Mouse (Mus musculus): Measurements from ENCODE around the gene Dnajc8. TPM values are rescaled to one million over a fixed set of nuclear protein-coding genes. Genes with fewer than 3 reads are reported as not detected.
"Not testable (repeated sequence)": the region's sequence is repeated elsewhere in the genome, so short reads cannot be mapped to it uniquely, and the experiment has no call there.

The Dnajc8 gene
- polyA plus RNA-seq, 1 experiment from 2014 or later = 153 TPM

DNA sequence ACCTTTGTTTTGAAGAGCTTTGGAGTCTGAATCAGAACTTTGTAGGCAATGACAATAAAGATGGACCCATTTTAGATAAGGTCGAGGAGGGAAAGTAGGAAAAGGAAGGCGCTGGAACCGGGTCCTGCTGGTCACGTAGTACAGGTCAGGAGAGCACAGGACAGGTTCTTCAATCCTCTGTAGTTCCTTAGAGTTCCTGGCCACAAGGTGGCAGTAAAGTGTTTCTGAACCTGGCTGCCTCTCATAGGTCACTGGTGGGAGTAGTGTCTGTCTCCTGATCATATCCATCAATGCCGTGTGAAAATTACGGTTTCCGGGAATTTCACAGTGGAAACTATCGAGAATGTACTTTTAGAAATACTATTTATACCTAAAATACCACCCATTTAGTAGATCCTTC lies 10.5 kb downstream of the Dnajc8 start:
- 49% methylated on average over 8 of the region's 8 CpGs for WGBS
- H3K27ac ChIP-seq (ENCODE audit: low read length) = no peak overlapping the region
- H3K9me3 ChIP-seq (replicated peaks; ENCODE audit: control insufficient read depth, low read length, poor library complexity, severe bottlenecking) = no peaks in the 10 kb centered on the region
- H3K4me1 ChIP-seq (ENCODE audit: control insufficient read depth, insufficient read depth, low read length) = no peaks in the 10 kb centered on the region
- H3K36me3 ChIP-seq (ENCODE audit: control insufficient read depth, insufficient read depth, low read length) = peaks cover 39% of the 10 kb centered on the region
- H3K4me2 ChIP-seq (ENCODE audit: low read length) = no peak overlapping the region
- ATAC-seq = no peak
- no peaks in the 10 kb centered on the region for H3K27me3 ChIP-seq (ENCODE audit: control insufficient read depth, insufficient read depth, low read depth, low read length)
- no peak overlapping the region for H3K4me3 ChIP-seq (ENCODE audit: low read depth, low read length)
- no peak overlapping the region for H3K9ac ChIP-seq (ENCODE audit: low read depth, low read length)

DNA sequence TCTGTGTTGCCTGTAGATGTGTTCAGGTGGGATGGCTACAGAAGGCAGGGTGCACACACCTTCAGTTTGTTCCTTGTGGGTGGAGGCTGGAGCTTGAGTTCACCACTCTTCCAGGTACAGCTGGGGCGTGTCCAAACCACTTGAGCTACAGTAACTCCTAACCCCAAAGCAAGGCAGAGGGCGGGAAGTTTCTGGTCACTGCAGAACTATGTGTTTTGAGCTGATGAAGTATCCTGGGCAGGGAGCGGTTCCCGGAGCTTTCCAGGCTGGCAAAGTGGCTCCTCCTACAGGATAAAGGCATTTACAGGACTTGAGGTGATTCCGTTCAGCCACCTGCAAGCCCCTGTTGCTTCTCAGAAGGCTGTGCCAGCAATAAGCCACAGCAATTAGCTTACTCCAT lies 18.9 kb downstream of the Dnajc8 start:
- Histone ChIP-seq H3K27me3 (ENCODE audit: control insufficient read depth, insufficient read depth, low read depth, low read length) (no peaks in the 10 kb centered on the region), H3K36me3 (ENCODE audit: control insufficient read depth, insufficient read depth, low read length) (peaks cover 38% of the 10 kb centered on the region), H3K27ac (ENCODE audit: low read length) (no peak overlapping the region), H3K4me2 (ENCODE audit: low read length) (no peak overlapping the region), H3K4me1 (ENCODE audit: control insufficient read depth, insufficient read depth, low read length) (no peaks in the 10 kb centered on the region), H3K4me3 (ENCODE audit: low read depth, low read length) (no peak overlapping the region), H3K9ac (ENCODE audit: low read depth, low read length) (no peak overlapping the region), H3K9me3 (replicated peaks; ENCODE audit: control insufficient read depth, low read length, poor library complexity, severe bottlenecking) (no peaks in the 10 kb centered on the region)
- no peak for ATAC-seq
- 82% methylated on average over 5 of the region's 5 CpGs for WGBS

DNA sequence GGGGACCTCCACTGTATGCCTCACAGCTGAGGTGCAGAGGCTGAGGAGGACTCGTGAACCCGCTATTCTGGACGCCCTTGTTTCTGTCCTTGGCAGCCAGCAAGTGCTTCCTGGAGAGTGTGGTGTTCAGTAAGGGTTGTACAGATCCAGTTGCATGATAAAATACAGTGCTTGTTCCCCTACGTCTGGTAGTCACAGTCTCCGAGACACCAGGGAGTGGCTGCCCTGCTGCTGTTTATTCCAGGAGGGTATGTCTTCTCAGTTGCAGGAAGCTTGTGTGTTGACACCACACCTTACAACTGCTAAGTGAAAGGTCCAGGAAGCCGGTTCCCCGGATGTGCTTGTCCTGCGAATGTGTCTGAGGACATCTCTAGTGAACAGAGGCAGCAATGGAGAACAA lies 19.3 kb downstream of the Dnajc8 start:
- H3K4me3 ChIP-seq (ENCODE audit: low read depth, low read length) = no peak overlapping the region
- H3K27me3 ChIP-seq (ENCODE audit: control insufficient read depth, insufficient read depth, low read depth, low read length) = no peaks in the 10 kb centered on the region
- H3K27ac ChIP-seq (ENCODE audit: low read length) = no peak overlapping the region
- H3K36me3 ChIP-seq (ENCODE audit: control insufficient read depth, insufficient read depth, low read length) = peaks cover 34% of the 10 kb centered on the region
- H3K9ac ChIP-seq (ENCODE audit: low read depth, low read length) = no peak overlapping the region
- WGBS = 82% methylated on average over 8 of the region's 8 CpGs
- ATAC-seq = no peak
- H3K9me3 ChIP-seq (replicated peaks; ENCODE audit: control insufficient read depth, low read length, poor library complexity, severe bottlenecking) = no peaks in the 10 kb centered on the region
- H3K4me2 ChIP-seq (ENCODE audit: low read length) = no peak overlapping the region
- H3K4me1 ChIP-seq (ENCODE audit: control insufficient read depth, insufficient read depth, low read length) = no peaks in the 10 kb centered on the region

DNA sequence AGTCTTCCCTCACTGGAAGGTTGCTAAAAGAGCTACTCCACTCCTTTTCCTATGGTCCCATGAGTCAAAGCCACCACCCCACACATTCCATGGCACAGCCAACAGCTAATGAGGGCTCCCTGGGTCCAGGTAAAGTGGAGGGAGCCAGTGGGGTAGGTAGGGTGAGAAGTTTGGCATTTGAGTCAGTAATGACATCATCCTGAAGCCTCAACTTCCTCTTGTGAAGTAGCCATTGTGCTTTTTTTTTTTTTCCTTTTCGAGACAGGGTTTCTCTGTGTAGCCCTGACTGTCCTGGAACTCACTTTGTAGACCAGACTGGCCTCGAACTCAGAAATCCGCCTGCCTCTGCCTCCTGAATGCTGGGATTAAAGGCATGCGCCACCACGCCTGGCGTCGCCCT lies 20.2 kb downstream of the Dnajc8 start:
- H3K4me1 ChIP-seq (ENCODE audit: control insufficient read depth, insufficient read depth, low read length); ATAC-seq; H3K4me3 ChIP-seq (ENCODE audit: low read depth, low read length); H3K9me3 ChIP-seq (replicated peaks; ENCODE audit: control insufficient read depth, low read length, poor library complexity, severe bottlenecking); H3K27me3 ChIP-seq (ENCODE audit: control insufficient read depth, insufficient read depth, low read depth, low read length); H3K27ac ChIP-seq (ENCODE audit: low read length); H3K4me2 ChIP-seq (ENCODE audit: low read length); H3K9ac ChIP-seq (ENCODE audit: low read depth, low read length): not testable (repeated sequence)
- 90% methylated on average over 7 of the region's 7 CpGs for WGBS
- H3K36me3 ChIP-seq (ENCODE audit: control insufficient read depth, insufficient read depth, low read length) = peaks cover 28% of the 10 kb centered on the region

DNA sequence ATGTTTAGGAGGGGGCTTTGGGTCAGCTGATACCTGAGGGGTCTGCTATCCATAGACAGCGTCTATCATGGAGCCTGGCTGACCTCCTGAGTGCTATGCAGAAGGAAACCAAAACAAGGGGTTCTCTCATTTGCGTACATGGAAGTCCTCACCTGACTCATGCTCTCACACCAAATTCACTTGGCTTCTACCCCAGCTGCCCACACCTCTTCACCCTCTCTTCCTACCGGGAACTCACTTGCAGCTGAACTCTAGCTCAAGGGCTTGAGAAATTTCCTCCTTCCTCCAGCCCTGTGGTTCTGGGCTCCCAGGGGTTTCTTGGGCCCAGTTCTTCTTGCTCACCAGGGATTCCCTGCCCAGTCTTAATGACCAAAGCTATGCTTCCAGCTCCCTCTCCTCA lies 27.9 kb downstream of the Dnajc8 start:
- 89% methylated on average over 3 of the region's 3 CpGs for WGBS
- ATAC-seq = no peak

DNA sequence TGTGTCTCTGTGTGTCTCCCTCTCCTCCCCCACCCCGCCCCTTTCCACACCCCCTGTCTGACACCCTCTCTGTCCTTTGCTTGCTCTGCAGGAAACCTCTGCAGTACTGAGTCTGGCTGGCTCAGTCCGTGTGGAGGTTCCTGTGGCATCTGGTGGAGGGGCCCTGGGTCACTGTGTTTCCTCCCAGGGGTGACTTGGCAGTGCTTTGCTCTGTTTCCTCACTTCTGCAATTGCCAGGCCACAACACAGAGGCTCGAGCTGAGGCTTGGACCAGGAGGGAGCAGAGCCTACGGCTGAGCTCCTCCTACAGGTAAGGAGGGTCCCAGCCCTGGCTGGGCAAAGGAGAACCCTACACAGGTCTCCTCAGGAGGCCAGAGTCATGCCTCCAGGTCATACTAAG lies 28.6 kb downstream of the Dnajc8 start, which contains the start of gene Ptafr:
Gene Ptafr, plus strand, starts transcription at position 103 of the 400 bp plus-strand sequence.
- H3K4me2 ChIP-seq (ENCODE audit: low read length) = no peak within 1 kb of the TSS
- WGBS = 40% methylated on average over 4 of the region's 4 CpGs

More for the DNA sequence above, 27.9 kb downstream of the Dnajc8 start:
- H3K4me2 ChIP-seq (ENCODE audit: low read length) = no peak overlapping the region
- no peak overlapping the region for H3K9ac ChIP-seq (ENCODE audit: low read depth, low read length)
- no peaks in the 10 kb centered on the region for H3K36me3 ChIP-seq (ENCODE audit: control insufficient read depth, insufficient read depth, low read length)
- no peak overlapping the region for H3K4me3 ChIP-seq (ENCODE audit: low read depth, low read length)
- no peaks in the 10 kb centered on the region for H3K27me3 ChIP-seq (ENCODE audit: control insufficient read depth, insufficient read depth, low read depth, low read length)
- no peaks in the 10 kb centered on the region for H3K4me1 ChIP-seq (ENCODE audit: control insufficient read depth, insufficient read depth, low read length)
- H3K27ac ChIP-seq (ENCODE audit: low read length) = no peak overlapping the region
- no peaks in the 10 kb centered on the region for H3K9me3 ChIP-seq (replicated peaks; ENCODE audit: control insufficient read depth, low read length, poor library complexity, severe bottlenecking)

DNA sequence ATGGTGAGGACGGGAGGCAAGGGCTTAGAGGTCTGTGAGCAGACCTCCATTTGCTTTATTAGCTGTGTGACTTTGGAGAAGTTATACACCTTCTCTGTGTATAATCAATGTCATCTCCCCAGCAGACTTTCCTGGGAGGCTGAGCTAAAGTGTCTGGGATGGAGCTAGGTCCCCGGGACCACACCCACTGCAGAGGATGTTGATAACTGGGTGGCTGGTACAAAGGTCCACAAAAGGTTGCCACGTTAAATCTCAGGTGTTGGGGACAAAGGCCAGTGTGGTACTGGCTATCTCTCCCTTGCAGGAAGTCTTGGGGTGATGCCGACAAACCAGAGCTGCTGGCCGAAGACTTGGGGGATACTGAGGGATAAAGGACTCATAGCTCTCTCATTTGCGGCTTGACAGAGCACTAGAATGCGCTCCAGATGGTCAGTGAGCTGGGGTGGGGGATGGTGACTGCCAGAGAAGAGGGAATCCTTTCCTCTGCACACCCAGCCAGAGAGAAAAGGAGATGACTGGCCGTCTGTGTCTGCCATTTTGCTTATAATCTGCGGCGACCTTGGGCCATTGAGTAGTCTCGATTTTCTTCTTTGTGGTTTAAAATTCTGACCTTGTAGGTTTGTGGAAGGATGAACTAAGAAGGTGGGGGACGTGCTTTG lies 29.9 kb downstream of the Dnajc8 start:
- Histone ChIP-seq H3K27me3 (ENCODE audit: control insufficient read depth, insufficient read depth, low read depth, low read length) (no peaks in the 10 kb centered on the region), H3K36me3 (ENCODE audit: control insufficient read depth, insufficient read depth, low read length) (no peaks in the 10 kb centered on the region), H3K4me1 (ENCODE audit: control insufficient read depth, insufficient read depth, low read length) (no peaks in the 10 kb centered on the region), H3K27ac (ENCODE audit: low read length) (no peak overlapping the region), H3K4me2 (ENCODE audit: low read length) (no peak overlapping the region), H3K9me3 (replicated peaks; ENCODE audit: control insufficient read depth, low read length, poor library complexity, severe bottlenecking) (no peaks in the 10 kb centered on the region), H3K4me3 (ENCODE audit: low read depth, low read length) (no peak overlapping the region), H3K9ac (ENCODE audit: low read depth, low read length) (no peak overlapping the region)
- no peak for ATAC-seq
- WGBS = 81% methylated on average over 12 of the region's 12 CpGs

More for the DNA sequence above, 28.6 kb downstream of the Dnajc8 start, which contains the start of gene Ptafr:
- H3K27me3 ChIP-seq (ENCODE audit: control insufficient read depth, insufficient read depth, low read depth, low read length) = no peaks in the 10 kb centered on the region
- H3K4me3 ChIP-seq (ENCODE audit: low read depth, low read length) = no peak within 1 kb of the TSS
- H3K4me1 ChIP-seq (ENCODE audit: control insufficient read depth, insufficient read depth, low read length) = no peaks in the 10 kb centered on the region
- H3K9ac ChIP-seq (ENCODE audit: low read depth, low read length) = no peak within 1 kb of the TSS
- H3K36me3 ChIP-seq (ENCODE audit: control insufficient read depth, insufficient read depth, low read length) = no peaks in the 10 kb centered on the region
- no peaks in the 10 kb centered on the region for H3K9me3 ChIP-seq (replicated peaks; ENCODE audit: control insufficient read depth, low read length, poor library complexity, severe bottlenecking)
- no peak for ATAC-seq
- no peak within 1 kb of the TSS for H3K27ac ChIP-seq (ENCODE audit: low read length)

DNA sequence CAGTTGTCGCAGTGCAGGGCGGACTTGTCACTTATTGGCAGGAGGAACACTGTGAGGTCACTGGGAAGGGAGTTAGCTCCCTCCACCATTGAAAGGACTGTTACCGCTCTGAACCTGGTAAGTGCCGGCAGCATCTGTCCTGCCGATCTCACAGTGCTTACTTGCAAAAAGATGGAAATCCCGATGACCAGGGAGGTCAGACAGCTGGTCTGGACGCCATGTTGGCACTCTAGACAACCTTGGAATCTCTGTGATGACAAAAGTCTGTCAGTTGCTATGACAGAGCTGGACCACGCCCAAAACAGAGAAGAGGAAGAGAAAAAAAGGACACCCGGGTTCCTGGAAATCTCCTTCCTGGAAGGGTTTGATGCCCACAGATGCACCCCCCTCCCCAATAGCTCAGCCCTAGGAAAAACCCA lies 32.0 kb downstream of the Dnajc8 start:
- no peaks in the 10 kb centered on the region for H3K36me3 ChIP-seq (ENCODE audit: control insufficient read depth, insufficient read depth, low read length)
- H3K4me2 ChIP-seq (ENCODE audit: low read length) = no peak overlapping the region
- H3K27me3 ChIP-seq (ENCODE audit: control insufficient read depth, insufficient read depth, low read depth, low read length) = no peaks in the 10 kb centered on the region
- H3K9me3 ChIP-seq (replicated peaks; ENCODE audit: control insufficient read depth, low read length, poor library complexity, severe bottlenecking) = no peaks in the 10 kb centered on the region
- no peak overlapping the region for H3K9ac ChIP-seq (ENCODE audit: low read depth, low read length)
- 74% methylated on average over 9 of the region's 9 CpGs for WGBS
- H3K4me1 ChIP-seq (ENCODE audit: control insufficient read depth, insufficient read depth, low read length) = no peaks in the 10 kb centered on the region
- ATAC-seq = no peak
- H3K4me3 ChIP-seq (ENCODE audit: low read depth, low read length) = no peak overlapping the region
- H3K27ac ChIP-seq (ENCODE audit: low read length) = no peak overlapping the region

DNA sequence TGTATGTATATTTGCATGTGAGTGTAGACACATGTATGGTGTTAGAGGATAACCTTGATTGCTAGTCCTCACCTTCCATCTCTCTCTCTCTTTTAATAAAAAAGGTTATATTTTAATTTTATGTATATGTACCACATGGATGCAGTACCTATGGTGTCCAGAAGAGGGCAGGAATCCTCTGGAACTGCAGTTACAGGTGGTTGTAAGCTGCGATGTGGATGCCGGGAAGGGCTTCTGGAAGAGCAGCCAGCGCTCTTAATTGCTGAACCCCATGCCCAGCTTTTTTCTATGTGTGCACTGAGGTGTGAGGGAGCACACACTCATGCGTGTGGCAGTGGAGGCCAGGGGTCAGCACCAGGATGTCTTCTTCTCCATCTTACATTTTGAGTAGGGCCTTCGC lies 33.8 kb downstream of the Dnajc8 start:
- H3K27ac ChIP-seq (ENCODE audit: low read length) = no peak overlapping the region
- H3K9ac ChIP-seq (ENCODE audit: low read depth, low read length) = no peak overlapping the region
- WGBS = 87% methylated on average over 5 of the region's 5 CpGs
- no peaks in the 10 kb centered on the region for H3K4me1 ChIP-seq (ENCODE audit: control insufficient read depth, insufficient read depth, low read length)
- H3K9me3 ChIP-seq (replicated peaks; ENCODE audit: control insufficient read depth, low read length, poor library complexity, severe bottlenecking) = no peaks in the 10 kb centered on the region
- H3K4me3 ChIP-seq (ENCODE audit: low read depth, low read length) = no peak overlapping the region
- no peak overlapping the region for H3K4me2 ChIP-seq (ENCODE audit: low read length)
- ATAC-seq = no peak
- no peaks in the 10 kb centered on the region for H3K27me3 ChIP-seq (ENCODE audit: control insufficient read depth, insufficient read depth, low read depth, low read length)
- H3K36me3 ChIP-seq (ENCODE audit: control insufficient read depth, insufficient read depth, low read length) = no peaks in the 10 kb centered on the region
